Mouse (Mus musculus): ENCODE results near the gene Olfr972. TPM values are rescaled to one million over a fixed set of nuclear protein-coding genes. Genes with fewer than 3 reads are reported as not detected.
"Not testable (repeated sequence)": the region's sequence is repeated elsewhere in the genome, so short reads cannot be mapped to it uniquely, and the experiment has no call there.

Olfr972 gene
- not detected for total RNA-seq (2021)
- long read RNA-seq, experiment 1, result 0 reads
- long read RNA-seq, experiment 2, result 0 reads

DNA sequence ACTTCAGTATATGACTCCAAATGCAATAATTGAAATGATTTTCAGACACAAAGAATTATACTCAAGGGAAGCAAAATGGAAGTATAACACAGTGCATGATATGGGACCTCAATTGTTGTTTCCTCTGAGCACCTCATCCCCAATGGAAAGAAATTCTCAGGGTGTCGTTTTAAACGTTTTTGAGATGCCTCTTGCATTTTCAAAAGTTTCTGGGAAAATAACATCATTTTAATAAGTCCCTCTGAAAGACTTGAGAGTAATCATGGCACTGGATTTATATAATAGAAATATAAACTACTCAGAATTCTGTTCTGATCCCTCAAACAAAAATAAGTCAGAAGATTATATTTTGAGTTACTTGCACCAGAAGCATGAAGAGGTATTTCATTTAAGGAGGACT, at the start of gene Olfr972:
Gene Olfr972 (plus strand): TSS at position 301 of the 400 bp plus-strand sequence.
- no peak for DNase-seq (ENCODE audit: low spot score in 2 of 2)

DNA sequence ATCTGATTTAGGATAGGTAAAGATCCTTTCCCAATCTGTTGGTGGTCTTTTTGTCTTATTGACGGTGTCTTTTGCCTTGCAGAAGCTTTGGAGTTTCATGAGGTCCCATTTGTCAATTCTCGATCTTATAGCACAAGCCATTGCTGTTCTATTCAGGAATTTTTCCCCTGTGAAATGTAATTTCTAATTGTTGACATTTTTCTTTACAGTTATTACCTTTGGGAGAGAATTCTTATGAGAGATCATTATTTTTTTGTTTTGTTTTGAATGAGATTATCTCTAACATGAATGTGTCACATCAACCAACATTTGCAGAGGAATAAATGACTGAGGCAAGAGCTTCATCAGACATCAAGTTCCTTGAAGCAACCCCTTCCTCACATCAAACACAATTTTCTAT, 29.6 kb upstream of the Olfr972 start, which contains the start of gene Olfr971:
Gene Olfr971 (plus strand): TSS at position 301 of the 400 bp plus-strand sequence.
- not testable (repeated sequence) for DNase-seq (ENCODE audit: low spot score in 2 of 2)

- not testable (repeated sequence) for DNase-seq (ENCODE audit: low spot score in 2 of 2)
These were observed 5.8 kb downstream of the Olfr972 start for GRCm38 (mm10) chr9:39871986-39872385.

DNA sequence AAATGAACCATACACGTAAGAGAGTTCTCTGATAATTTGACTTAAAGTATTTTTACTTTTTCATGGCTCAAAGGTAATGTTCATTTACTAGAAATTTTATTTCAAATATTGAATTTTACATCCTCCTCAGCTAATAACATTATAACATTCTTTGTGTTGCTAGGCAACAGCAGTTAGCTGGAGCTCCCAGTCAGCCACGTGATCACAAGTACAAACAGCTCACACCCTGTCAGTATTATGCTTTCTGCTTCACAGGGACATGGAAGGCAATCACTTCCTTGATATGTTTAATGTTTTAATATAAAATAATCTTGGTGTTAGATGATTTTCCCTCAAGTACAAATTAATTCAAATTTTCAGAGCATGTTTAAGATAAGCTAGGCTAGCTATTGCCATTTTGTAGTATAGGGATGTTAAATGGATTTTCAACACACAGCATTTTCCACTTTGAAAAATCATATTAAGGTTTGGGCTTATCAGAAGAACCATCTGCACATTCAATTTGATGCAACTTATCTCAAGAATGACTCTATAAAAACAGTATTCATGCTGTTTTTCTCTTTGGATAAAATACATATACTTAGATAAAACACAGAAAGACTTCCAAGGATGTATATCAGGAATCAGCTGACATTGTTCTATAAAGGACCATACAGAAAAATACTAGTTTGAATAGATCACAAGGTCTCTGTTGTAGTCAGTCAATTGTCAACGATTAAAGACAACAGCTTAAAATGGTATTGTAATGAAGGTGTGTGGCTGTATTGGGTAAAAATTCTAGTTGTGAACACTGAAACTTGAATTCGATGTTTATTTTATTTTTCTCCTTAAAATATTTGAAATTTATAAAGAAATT, 11.5 kb downstream of the Olfr972 start:
- not testable (repeated sequence) for DNase-seq (ENCODE audit: low spot score in 2 of 2)

DNA sequence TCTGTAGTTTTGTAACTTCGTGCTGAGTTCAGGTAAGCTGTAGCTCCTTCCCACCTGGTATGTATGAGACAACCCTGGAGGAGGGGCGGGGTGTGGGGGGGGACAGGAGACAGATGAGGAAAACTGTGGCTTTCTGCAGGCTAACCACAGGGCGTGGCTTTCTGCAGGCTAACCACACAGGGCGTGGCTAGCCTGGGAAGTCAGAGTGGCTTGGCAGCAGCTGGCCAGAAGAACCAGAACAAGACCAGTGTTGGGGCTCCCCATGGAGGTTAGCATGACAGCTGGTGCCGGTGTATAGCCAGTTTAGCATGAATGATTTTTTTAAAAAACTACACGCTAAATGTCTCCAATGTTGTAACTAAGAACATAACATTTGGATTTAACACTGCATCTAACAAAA, 38.9 kb downstream of the Olfr972 start:
- DNase-seq (ENCODE audit: low spot score in 2 of 2), result no peak

- no peak for DNase-seq (ENCODE audit: low spot score in 2 of 2)
These were observed 40.8 kb downstream of the Olfr972 start, which contains the start of gene Olfr229 for GRCm38 (mm10) chr9:39907036-39907435. Gene Olfr229, plus strand, starts transcription at chr9:39907336.

GRCm38 (mm10) chr9:39909939-39910338, 43.7 kb downstream of the Olfr972 start:
- no peak for DNase-seq (ENCODE audit: low spot score in 2 of 2)

Other genes with a start within 250 kb of the Olfr972 start
- not detected for gene Olfr960, start 245.0 kb upstream of the Olfr972 start, total RNA-seq (2021)
- not detected for gene Olfr961, start 221.3 kb upstream of the Olfr972 start, total RNA-seq (2021)
- not detected for gene Olfr963, start 199.2 kb upstream of the Olfr972 start, total RNA-seq (2021)
- not detected for gene Olfr149, start 159.3 kb upstream of the Olfr972 start, total RNA-seq (2021)
- not detected for gene Olfr965, start 155.1 kb upstream of the Olfr972 start, total RNA-seq (2021)
- gene Olfr150, start 135.4 kb upstream of the Olfr972 start, total RNA-seq (2021), result not detected
- not detected for gene Olfr967, start 120.2 kb upstream of the Olfr972 start, total RNA-seq (2021)
- gene Olfr968, start 83.2 kb upstream of the Olfr972 start, total RNA-seq (2021), result not detected
- not detected for gene Olfr969, start 75.5 kb upstream of the Olfr972 start, total RNA-seq (2021)
- gene Olfr970, start 57.6 kb upstream of the Olfr972 start, total RNA-seq (2021), result not detected
- gene Olfr971, start 29.5 kb upstream of the Olfr972 start, total RNA-seq (2021), result not detected
- not detected for gene Olfr229, start 40.9 kb downstream of the Olfr972 start, total RNA-seq (2021)
- gene Olfr974, start 71.1 kb downstream of the Olfr972 start, total RNA-seq (2021), result not detected
- not detected for gene Olfr975, start 85.6 kb downstream of the Olfr972 start, total RNA-seq (2021)
- gene Olfr976, start 94.7 kb downstream of the Olfr972 start, total RNA-seq (2021), result not detected
- not detected for gene Olfr978, start 125.7 kb downstream of the Olfr972 start, total RNA-seq (2021)
- gene Olfr979, start 137.0 kb downstream of the Olfr972 start, total RNA-seq (2021), result not detected
- not detected for gene Olfr980, start 143.2 kb downstream of the Olfr972 start, total RNA-seq (2021)
- not detected for gene Olfr981, start 155.0 kb downstream of the Olfr972 start, total RNA-seq (2021)
- not detected for gene Olfr982, start 207.4 kb downstream of the Olfr972 start, total RNA-seq (2021)
- not detected for gene Olfr983, start 227.2 kb downstream of the Olfr972 start, total RNA-seq (2021)
- not detected for gene Olfr984, start 247.8 kb downstream of the Olfr972 start, total RNA-seq (2021)

All from gastrocnemius, postnatal 4 days (tissue).